Mouse (Mus musculus): Measurements from ENCODE around the gene Med13l. TPM values are rescaled to one million over a fixed set of nuclear protein-coding genes. Genes with fewer than 3 reads are reported as not detected.

Med13l gene
- polyA plus RNA-seq, 1 experiment from 2014 or later, result 16.2 TPM

- WGBS, result 78% methylated on average over 11 of the region's 11 CpGs
- Histone ChIP-seq H3K9me3 (ENCODE audit: control insufficient read depth, low read depth, low read length) (no peaks in the 10 kb centered on the region), H3K27me3 (ENCODE audit: control insufficient read depth, insufficient read depth, low read length) (no peaks in the 10 kb centered on the region), H3K9ac (replicated peaks; ENCODE audit: low read depth, low read length) (no peak overlapping the region), H3K4me2 (replicated peaks; ENCODE audit: low read depth, low read length) (no peak overlapping the region), H3K36me3 (ENCODE audit: control insufficient read depth, insufficient read depth, low read length) (no peaks in the 10 kb centered on the region), H3K27ac (ENCODE audit: low read length) (no peak overlapping the region), H3K4me1 (ENCODE audit: control insufficient read depth, insufficient read depth, low read length) (peaks cover 15% of the 10 kb centered on the region), H3K4me3 (ENCODE audit: low read depth, low read length) (no peak overlapping the region)
- no peak for ATAC-seq (ENCODE audit: insufficient number of reproducible peaks, insufficient read depth, low FRiP score, low read depth)
These were observed 94.1 kb downstream of the Med13l start for GRCm38 (mm10) chr5:118654599-118654998.

GRCm38 (mm10) chr5:118655025-118655424, 94.5 kb downstream of the Med13l start:
- peaks cover 13% of the 10 kb centered on the region for H3K4me1 ChIP-seq (ENCODE audit: control insufficient read depth, insufficient read depth, low read length)
- no peaks in the 10 kb centered on the region for H3K9me3 ChIP-seq (ENCODE audit: control insufficient read depth, low read depth, low read length)
- no peak for ATAC-seq (ENCODE audit: insufficient number of reproducible peaks, insufficient read depth, low FRiP score, low read depth)
- no peak overlapping the region for H3K4me2 ChIP-seq (replicated peaks; ENCODE audit: low read depth, low read length)
- H3K27ac ChIP-seq (ENCODE audit: low read length), result no peak overlapping the region
- H3K36me3 ChIP-seq (ENCODE audit: control insufficient read depth, insufficient read depth, low read length), result no peaks in the 10 kb centered on the region
- 27% methylated on average over 2 of the region's 2 CpGs for WGBS
- H3K27me3 ChIP-seq (ENCODE audit: control insufficient read depth, insufficient read depth, low read length), result no peaks in the 10 kb centered on the region
- no peak overlapping the region for H3K4me3 ChIP-seq (ENCODE audit: low read depth, low read length)
- no peak overlapping the region for H3K9ac ChIP-seq (replicated peaks; ENCODE audit: low read depth, low read length)

GRCm38 (mm10) chr5:118655428-118655827, 94.9 kb downstream of the Med13l start:
- WGBS, result 63% methylated on average over 7 of the region's 7 CpGs
- Histone ChIP-seq H3K9me3 (ENCODE audit: control insufficient read depth, low read depth, low read length) (no peaks in the 10 kb centered on the region), H3K9ac (replicated peaks; ENCODE audit: low read depth, low read length) (no peak overlapping the region), H3K27me3 (ENCODE audit: control insufficient read depth, insufficient read depth, low read length) (no peaks in the 10 kb centered on the region), H3K4me2 (replicated peaks; ENCODE audit: low read depth, low read length) (no peak overlapping the region), H3K27ac (ENCODE audit: low read length) (no peak overlapping the region), H3K4me1 (ENCODE audit: control insufficient read depth, insufficient read depth, low read length) (peaks cover 13% of the 10 kb centered on the region), H3K36me3 (ENCODE audit: control insufficient read depth, insufficient read depth, low read length) (no peaks in the 10 kb centered on the region), H3K4me3 (ENCODE audit: low read depth, low read length) (no peak overlapping the region)
- no peak for ATAC-seq (ENCODE audit: insufficient number of reproducible peaks, insufficient read depth, low FRiP score, low read depth)

- 67% methylated on average over 6 of the region's 6 CpGs for WGBS
- no peak overlapping the region for H3K4me2 ChIP-seq (replicated peaks; ENCODE audit: low read depth, low read length)
- H3K9ac ChIP-seq (replicated peaks; ENCODE audit: low read depth, low read length), result no peak overlapping the region
- ATAC-seq (ENCODE audit: insufficient number of reproducible peaks, insufficient read depth, low FRiP score, low read depth), result no peak
- H3K9me3 ChIP-seq (ENCODE audit: control insufficient read depth, low read depth, low read length), result no peaks in the 10 kb centered on the region
- H3K27ac ChIP-seq (ENCODE audit: low read length), result no peak overlapping the region
- no peak overlapping the region for H3K4me3 ChIP-seq (ENCODE audit: low read depth, low read length)
- H3K4me1 ChIP-seq (ENCODE audit: control insufficient read depth, insufficient read depth, low read length), result peaks cover 9% of the 10 kb centered on the region
- H3K36me3 ChIP-seq (ENCODE audit: control insufficient read depth, insufficient read depth, low read length), result no peaks in the 10 kb centered on the region
- no peaks in the 10 kb centered on the region for H3K27me3 ChIP-seq (ENCODE audit: control insufficient read depth, insufficient read depth, low read length)
These were observed 95.5 kb downstream of the Med13l start for GRCm38 (mm10) chr5:118655966-118656365.

GRCm38 (mm10) chr5:118658256-118658837, 97.9 kb downstream of the Med13l start:
- WGBS, result 87% methylated on average over 7 of the region's 7 CpGs
- H3K27me3 ChIP-seq (ENCODE audit: control insufficient read depth, insufficient read depth, low read length), result no peaks in the 10 kb centered on the region
- H3K4me1 ChIP-seq (ENCODE audit: control insufficient read depth, insufficient read depth, low read length), result peaks cover 6% of the 10 kb centered on the region
- no peak overlapping the region for H3K27ac ChIP-seq (ENCODE audit: low read length)
- no peaks in the 10 kb centered on the region for H3K36me3 ChIP-seq (ENCODE audit: control insufficient read depth, insufficient read depth, low read length)
- no peak overlapping the region for H3K4me2 ChIP-seq (replicated peaks; ENCODE audit: low read depth, low read length)
- no peaks in the 10 kb centered on the region for H3K9me3 ChIP-seq (ENCODE audit: control insufficient read depth, low read depth, low read length)
- H3K9ac ChIP-seq (replicated peaks; ENCODE audit: low read depth, low read length), result no peak overlapping the region
- no peak overlapping the region for H3K4me3 ChIP-seq (ENCODE audit: low read depth, low read length)
- ATAC-seq (ENCODE audit: insufficient number of reproducible peaks, insufficient read depth, low FRiP score, low read depth), result no peak

GRCm38 (mm10) chr5:118659713-118660112, 99.2 kb downstream of the Med13l start:
- no peak for ATAC-seq (ENCODE audit: insufficient number of reproducible peaks, insufficient read depth, low FRiP score, low read depth)
- Histone ChIP-seq H3K9ac (replicated peaks; ENCODE audit: low read depth, low read length) (no peak overlapping the region), H3K27ac (ENCODE audit: low read length) (no peak overlapping the region), H3K36me3 (ENCODE audit: control insufficient read depth, insufficient read depth, low read length) (no peaks in the 10 kb centered on the region), H3K27me3 (ENCODE audit: control insufficient read depth, insufficient read depth, low read length) (no peaks in the 10 kb centered on the region), H3K4me1 (ENCODE audit: control insufficient read depth, insufficient read depth, low read length) (peaks cover 7% of the 10 kb centered on the region), H3K4me2 (replicated peaks; ENCODE audit: low read depth, low read length) (no peak overlapping the region), H3K4me3 (ENCODE audit: low read depth, low read length) (no peak overlapping the region), H3K9me3 (ENCODE audit: control insufficient read depth, low read depth, low read length) (no peaks in the 10 kb centered on the region)
- 80% methylated on average over 2 of the region's 2 CpGs for WGBS

- no peaks in the 10 kb centered on the region for H3K27me3 ChIP-seq (ENCODE audit: control insufficient read depth, insufficient read depth, low read length)
- H3K27ac ChIP-seq (ENCODE audit: low read length), result no peak overlapping the region
- no peaks in the 10 kb centered on the region for H3K36me3 ChIP-seq (ENCODE audit: control insufficient read depth, insufficient read depth, low read length)
- no peak for ATAC-seq (ENCODE audit: insufficient number of reproducible peaks, insufficient read depth, low FRiP score, low read depth)
- H3K9me3 ChIP-seq (ENCODE audit: control insufficient read depth, low read depth, low read length), result no peaks in the 10 kb centered on the region
- H3K4me3 ChIP-seq (ENCODE audit: low read depth, low read length), result no peak overlapping the region
- no peak overlapping the region for H3K9ac ChIP-seq (replicated peaks; ENCODE audit: low read depth, low read length)
- WGBS, result 66% methylated on average over 5 of the region's 5 CpGs
- peaks cover 15% of the 10 kb centered on the region for H3K4me1 ChIP-seq (ENCODE audit: control insufficient read depth, insufficient read depth, low read length)
- H3K4me2 ChIP-seq (replicated peaks; ENCODE audit: low read depth, low read length), result no peak overlapping the region
These were observed 101.3 kb downstream of the Med13l start for GRCm38 (mm10) chr5:118661751-118662150.

GRCm38 (mm10) chr5:118663999-118664398, 103.5 kb downstream of the Med13l start:
- 44% methylated on average over 6 of the region's 6 CpGs for WGBS
- H3K27ac ChIP-seq (ENCODE audit: low read length), result no peak overlapping the region
- H3K36me3 ChIP-seq (ENCODE audit: control insufficient read depth, insufficient read depth, low read length), result no peaks in the 10 kb centered on the region
- no peaks in the 10 kb centered on the region for H3K27me3 ChIP-seq (ENCODE audit: control insufficient read depth, insufficient read depth, low read length)
- H3K9ac ChIP-seq (replicated peaks; ENCODE audit: low read depth, low read length), result no peak overlapping the region
- no peak overlapping the region for H3K4me3 ChIP-seq (ENCODE audit: low read depth, low read length)
- no peaks in the 10 kb centered on the region for H3K9me3 ChIP-seq (ENCODE audit: control insufficient read depth, low read depth, low read length)
- H3K4me1 ChIP-seq (ENCODE audit: control insufficient read depth, insufficient read depth, low read length), result peaks cover 27% of the 10 kb centered on the region
- ATAC-seq (ENCODE audit: insufficient number of reproducible peaks, insufficient read depth, low FRiP score, low read depth), result no peak
- no peak overlapping the region for H3K4me2 ChIP-seq (replicated peaks; ENCODE audit: low read depth, low read length)

- Histone ChIP-seq H3K9ac (replicated peaks; ENCODE audit: low read depth, low read length) (no peak overlapping the region), H3K27ac (ENCODE audit: low read length) (no peak overlapping the region), H3K4me3 (ENCODE audit: low read depth, low read length) (no peak overlapping the region), H3K36me3 (ENCODE audit: control insufficient read depth, insufficient read depth, low read length) (no peaks in the 10 kb centered on the region), H3K4me1 (ENCODE audit: control insufficient read depth, insufficient read depth, low read length) (peaks cover 28% of the 10 kb centered on the region), H3K27me3 (ENCODE audit: control insufficient read depth, insufficient read depth, low read length) (no peaks in the 10 kb centered on the region), H3K9me3 (ENCODE audit: control insufficient read depth, low read depth, low read length) (no peaks in the 10 kb centered on the region), H3K4me2 (replicated peaks; ENCODE audit: low read depth, low read length) (no peak overlapping the region)
- 70% methylated on average over 8 of the region's 8 CpGs for WGBS
- ATAC-seq (ENCODE audit: insufficient number of reproducible peaks, insufficient read depth, low FRiP score, low read depth), result no peak
These were observed 104.5 kb downstream of the Med13l start for GRCm38 (mm10) chr5:118665023-118665422.

All from stomach, embryonic 14.5 days (tissue).